Mouse (Mus musculus) thymus, adult 2 months (tissue): Measurements from ENCODE around the gene Pqbp1. TPM values are rescaled to one million over a fixed set of nuclear protein-coding genes. Genes with fewer than 3 reads are reported as not detected.

Source experiments
- DNase-seq: peaks from one replicate; pipeline ENCODE4 v3.0.0; 2021
- H3K27ac ChIP-seq: fragments of 200-500 bp; 2 replicates; pipeline ENCODE4 v1.5.1; 2012; ENCODE audit warnings: low read length, control low read depth; ENCODE audit not compliant: control insufficient read depth, insufficient read depth
- H3K27me3 ChIP-seq: fragments of 200-500 bp; 2 replicates; pipeline ENCODE4 v1.6.1; 2012; ENCODE audit warnings: mild to moderate bottlenecking, low read length, moderate library complexity, mixed read lengths; ENCODE audit not compliant: control insufficient read depth, insufficient read depth
- H3K36me3 ChIP-seq: fragments of 200-500 bp; 2 replicates; pipeline ENCODE4 v1.6.1; 2012; ENCODE audit warnings: mild to moderate bottlenecking, low read length, moderate library complexity; ENCODE audit not compliant: control insufficient read depth, insufficient read depth
- H3K4me1 ChIP-seq: fragments of 200-500 bp; replicated peaks from 2 replicates; pipeline ENCODE4 v1.6.1; 2012; ENCODE audit warnings: low read length; ENCODE audit not compliant: control insufficient read depth, insufficient read depth
- H3K4me3 ChIP-seq: fragments of 200-500 bp; 2 replicates; pipeline ENCODE4 v1.5.1; 2012; ENCODE audit warnings: mild to moderate bottlenecking, low read length, control low read depth, moderate library complexity; ENCODE audit not compliant: control insufficient read depth, insufficient read depth
- CTCF ChIP-seq: fragments of 200-500 bp; IDR thresholded peaks from 2 replicates; pipeline ENCODE4 v1.5.1; 2012; ENCODE audit warnings: mild to moderate bottlenecking, control low read depth, low read length, moderate library complexity, borderline replicate concordance; ENCODE audit not compliant: control insufficient read depth, poor library complexity, insufficient read depth; ENCODE audit errors: extremely low read depth
- POLR2A ChIP-seq: fragments of 200-500 bp; IDR thresholded peaks from 2 replicates; pipeline ENCODE4 v1.6.1; 2012; ENCODE audit warnings: mild to moderate bottlenecking, low read length, control low read depth, moderate library complexity; ENCODE audit not compliant: control insufficient read depth, poor library complexity, insufficient read depth; ENCODE audit errors: extremely low read depth
- WGBS: fragments of 180-500 bp; shearing (Covaris S2); methylation state at CpG from one replicate; pipeline ENCODE4 v1.1.7; 2018; 5-methylcytosine and 5-hydroxymethylcytosine counted together
- polyA plus RNA-seq: library from polyadenylated mRNA; depleted of rRNA; stranded (reverse); fragments of >200 nt; gene quantifications from 2 replicates; pipeline ENCODE4 v1.2.3, GENCODE M21; 2012; rRNA removed

Gene Pqbp1
- polyA plus RNA-seq, 1 experiment: 109 TPM

DNA sequence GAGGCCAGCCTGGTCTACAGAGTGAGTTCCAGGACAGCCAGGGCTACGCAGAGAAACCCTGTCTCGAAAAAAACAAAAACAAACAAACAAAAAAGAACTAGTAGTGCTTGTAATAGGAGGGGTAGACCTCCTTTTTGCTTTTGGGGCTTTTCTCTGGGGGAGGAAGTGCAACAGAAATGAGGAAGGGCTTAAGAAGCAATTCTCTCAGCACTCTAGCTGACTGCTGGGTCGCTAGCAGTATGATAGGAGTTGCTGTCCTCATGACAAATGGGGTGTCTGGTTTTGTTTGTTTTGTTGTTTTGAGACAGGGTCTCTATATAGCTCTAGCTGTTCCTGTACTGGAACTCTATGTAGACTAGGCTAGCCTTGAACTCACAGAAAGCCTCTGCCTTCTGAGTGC is 34.5 kb downstream of the Pqbp1 start:
- peaks cover 10% of the 10 kb centered on the region for H3K36me3 ChIP-seq
- DNase-seq: no peak
- no peaks in the 10 kb centered on the region for H3K27me3 ChIP-seq
- peaks cover 6% of the 10 kb centered on the region for H3K4me1 ChIP-seq
- H3K27ac ChIP-seq: peak overlapping the region; percentile 51; the same call in 1 of the 2 replicates
- 45% methylated on average over 3 of the region's 3 CpGs for WGBS
- TF ChIP-seq CTCF (no peak), POLR2A (no peak)
- H3K4me3 ChIP-seq: no peak overlapping the region

DNA sequence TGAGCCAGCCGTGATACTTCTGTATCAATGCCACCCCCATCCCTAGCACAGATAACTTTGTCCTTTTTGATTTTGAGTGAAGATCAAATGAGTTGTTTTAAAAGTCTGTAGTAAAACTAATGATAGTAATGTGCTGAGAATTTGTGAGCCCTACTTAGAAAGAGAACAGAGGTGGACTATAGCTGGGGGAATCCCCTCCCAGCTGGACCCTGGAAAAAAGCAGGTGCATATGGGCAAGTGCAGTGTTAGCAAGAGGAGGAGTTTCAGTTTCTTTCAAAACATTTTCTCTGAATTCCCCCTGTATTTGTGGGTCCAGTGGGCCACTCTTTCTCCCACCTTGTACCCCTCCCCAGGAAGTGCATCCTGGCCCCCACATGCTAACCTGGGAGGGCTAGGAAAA is 35.9 kb downstream of the Pqbp1 start:
- peaks cover 6% of the 10 kb centered on the region for H3K4me1 ChIP-seq
- peaks cover 10% of the 10 kb centered on the region for H3K36me3 ChIP-seq
- 83% methylated on average over 1 of the region's 1 CpGs for WGBS
- no peak for DNase-seq
- H3K27ac ChIP-seq: no peak overlapping the region
- no peak for TF ChIP-seq POLR2A
- TF ChIP-seq CTCF: no peak
- H3K4me3 ChIP-seq: no peak overlapping the region
- no peaks in the 10 kb centered on the region for H3K27me3 ChIP-seq

DNA sequence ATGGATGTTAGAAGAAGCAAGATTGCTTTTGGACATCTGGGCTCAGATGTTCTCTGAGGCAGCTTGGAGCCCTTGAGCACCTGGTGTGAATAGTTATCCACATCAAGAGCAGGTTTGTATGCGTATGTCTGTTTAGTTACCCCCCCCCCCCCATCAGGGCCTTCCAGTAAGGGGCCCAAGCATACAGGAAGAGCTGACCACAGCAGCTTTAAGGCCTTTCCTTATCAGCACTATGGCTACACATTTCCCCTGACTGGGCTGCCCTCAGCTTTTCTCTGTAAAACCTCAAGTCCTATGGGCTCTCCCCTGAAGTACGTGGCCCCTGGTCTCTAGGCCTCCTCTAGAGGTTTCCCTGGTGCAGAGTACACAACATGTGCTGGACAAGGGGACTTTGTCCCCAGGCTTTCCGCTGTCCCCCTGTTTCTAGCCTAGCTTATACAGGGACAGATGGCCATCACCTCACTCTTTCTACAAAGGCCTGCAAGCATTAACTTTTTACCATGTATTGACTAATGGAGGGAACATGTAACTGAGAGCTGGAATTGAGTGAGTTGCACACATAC is 39.8 kb downstream of the Pqbp1 start:
- no peak overlapping the region for H3K27ac ChIP-seq
- WGBS: 63% methylated on average over 2 of the region's 3 CpGs
- DNase-seq: no peak
- TF ChIP-seq POLR2A: no peak
- TF ChIP-seq CTCF: no peak
- 0 out of 2 replicates have a peak, but pooled peaks cover 5% of the 10 kb centered on the region for H3K36me3 ChIP-seq
- H3K27me3 ChIP-seq: no peaks in the 10 kb centered on the region
- no peaks in the 10 kb centered on the region; the same call in 1 of the 2 replicates for H3K4me1 ChIP-seq
- H3K4me3 ChIP-seq: no peak overlapping the region

DNA sequence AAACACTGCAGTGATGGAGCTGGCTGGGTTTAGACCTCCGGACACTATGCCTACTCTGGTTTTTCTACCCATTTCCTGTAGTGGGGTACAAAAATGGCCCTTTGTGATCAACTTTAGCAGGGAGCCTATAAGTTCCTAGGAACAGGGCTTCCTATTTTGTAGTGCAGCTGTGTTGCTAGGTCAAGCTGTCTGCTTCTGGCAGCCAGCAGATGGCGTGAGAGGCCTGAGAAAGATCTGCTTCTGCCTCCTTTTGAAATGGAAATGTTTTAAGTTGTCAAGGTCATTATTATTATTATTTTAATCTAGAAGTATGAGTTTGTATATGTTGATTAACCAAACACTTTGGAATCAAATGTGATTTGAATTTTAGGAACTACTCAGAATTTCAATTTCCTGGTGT is 44.5 kb downstream of the Pqbp1 start:
- WGBS: 14% methylated on average over 2 of the region's 2 CpGs
- Histone ChIP-seq H3K4me1 (no peaks in the 10 kb centered on the region), H3K27ac (no peak overlapping the region), H3K27me3 (no peaks in the 10 kb centered on the region), H3K4me3 (no peak overlapping the region), H3K36me3 (0 out of 2 replicates have a peak, but pooled peaks cover 3% of the 10 kb centered on the region)
- DNase-seq: peak; percentile 30
- no peak for TF ChIP-seq POLR2A
- no peak for TF ChIP-seq CTCF

DNA sequence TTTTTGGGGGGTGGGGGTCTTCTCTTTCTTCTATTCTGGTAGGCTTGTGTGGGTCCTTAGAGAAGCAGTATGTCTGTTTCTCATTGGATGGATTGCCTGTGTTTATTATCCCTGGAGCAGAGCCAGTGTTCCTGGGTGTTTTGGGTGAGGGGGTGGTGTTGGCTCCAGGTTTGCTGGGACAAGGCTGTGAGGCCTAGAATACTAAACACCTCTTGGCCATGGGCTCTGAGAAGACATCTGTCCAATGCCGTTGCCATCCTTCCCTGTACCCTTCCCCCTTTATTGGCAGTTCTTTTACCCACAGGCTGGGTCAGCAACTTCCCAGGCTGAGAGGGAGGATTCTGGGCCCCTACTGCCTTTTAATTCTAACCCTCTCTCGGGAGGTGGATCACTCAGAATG is 51.2 kb downstream of the Pqbp1 start:
- WGBS: 89% methylated on average over 2 of the region's 2 CpGs
- Histone ChIP-seq H3K36me3 (peaks cover 4% of the 10 kb centered on the region; the same call in 1 of the 2 replicates), H3K4me1 (0 out of 2 replicates have a peak, but pooled peaks cover 7% of the 10 kb centered on the region), H3K27ac (no peak overlapping the region), H3K27me3 (no peaks in the 10 kb centered on the region), H3K4me3 (no peak overlapping the region)
- DNase-seq: no peak
- TF ChIP-seq POLR2A (no peak), CTCF (no peak)

Other genes starting within 250 kb of the Pqbp1 start
- 29.7 TPM in 2 replicates for gene Prickle3, start 242.0 kb downstream of the Pqbp1 start, polyA plus RNA-seq
- gene Plp2, start 227.9 kb downstream of the Pqbp1 start, polyA plus RNA-seq: 144 and 149 TPM in 2 replicates
- gene Magix, start 218.0 kb downstream of the Pqbp1 start, polyA plus RNA-seq: 0.82 and 3.0 TPM in 2 replicates
- 12.2 and 12.8 TPM in 2 replicates for gene Gpkow, start 202.1 kb downstream of the Pqbp1 start, polyA plus RNA-seq
- 86.6 and 105 TPM in 2 replicates for gene Wdr45, start 184.9 kb downstream of the Pqbp1 start, polyA plus RNA-seq
- gene Gm45208, start 177.0 kb downstream of the Pqbp1 start, polyA plus RNA-seq: 1.8 and 1.9 TPM in 2 replicates
- 39.9 and 44.4 TPM in 2 replicates for gene Praf2, start 170.8 kb downstream of the Pqbp1 start, polyA plus RNA-seq
- gene Ccdc120, start 148.4 kb downstream of the Pqbp1 start, polyA plus RNA-seq: 6.8 and 9.3 TPM in 2 replicates
- 26.4 and 29.5 TPM in 2 replicates for gene Tfe3, start 136.7 kb downstream of the Pqbp1 start, polyA plus RNA-seq
- gene Gripap1, start 109.5 kb downstream of the Pqbp1 start, polyA plus RNA-seq: 68.4 and 73.1 TPM in 2 replicates
- 1.1 TPM in 2 replicates for gene Kcnd1, start 77.0 kb downstream of the Pqbp1 start, polyA plus RNA-seq
- gene Otud5, start 57.9 kb downstream of the Pqbp1 start, polyA plus RNA-seq: 112 TPM in 2 replicates
- 53.6 and 54.6 TPM in 2 replicates for gene Pim2, start 21.0 kb downstream of the Pqbp1 start, polyA plus RNA-seq
- 81.7 and 100 TPM in 2 replicates for gene Slc35a2, start 15.2 kb downstream of the Pqbp1 start, polyA plus RNA-seq
- 66.8 and 74.8 TPM in 2 replicates for gene Timm17b, start 88 bp upstream of the Pqbp1 start, polyA plus RNA-seq
- not detected in 2 replicates for gene Gm10491, start 8.6 kb upstream of the Pqbp1 start, polyA plus RNA-seq
- not detected in 2 replicates for gene Gm10490, start 10.3 kb upstream of the Pqbp1 start, polyA plus RNA-seq
- gene Pcsk1n, start 20.6 kb upstream of the Pqbp1 start, polyA plus RNA-seq: 0.14 and 0.15 TPM in 2 replicates
- gene Eras, start 29.3 kb upstream of the Pqbp1 start, polyA plus RNA-seq: not detected in 2 replicates
- gene Hdac6, start 48.6 kb upstream of the Pqbp1 start, polyA plus RNA-seq: 31.0 and 32.0 TPM in 2 replicates
- 2.7 and 2.9 TPM in 2 replicates for gene Gata1, start 78.8 kb upstream of the Pqbp1 start, polyA plus RNA-seq
- not detected in 2 replicates for gene Glod5, start 119.2 kb upstream of the Pqbp1 start, polyA plus RNA-seq
- 69.4 and 74.6 TPM in 2 replicates for gene Suv39h1, start 175.5 kb upstream of the Pqbp1 start, polyA plus RNA-seq
- gene Was, start 191.2 kb upstream of the Pqbp1 start, polyA plus RNA-seq: 88.5 and 102 TPM in 2 replicates
- gene Wdr13, start 233.6 kb upstream of the Pqbp1 start, polyA plus RNA-seq: 128 and 141 TPM in 2 replicates
- 220 and 225 TPM in 2 replicates for gene Rbm3, start 246.6 kb upstream of the Pqbp1 start, polyA plus RNA-seq